Mouse (Mus musculus): ENCODE data around the gene Fgfr2.

GRCm38 (mm10) chr7:132145227-132145800 lies 977.8 kb downstream of the Fgfr2 start:
- TF ChIP-seq CTCF (IDR thresholded peaks at IDR 0.05; ENCODE audit: low read depth) (no peak), EP300 (IDR thresholded peaks at IDR 0.05; ENCODE audit: low read depth) (no peak)

Data from liver, postnatal 0 days (tissue).